Mouse (Mus musculus) stomach, embryonic 14.5 days (tissue): ENCODE results near the gene Cwc27. TPM values are rescaled to one million over a fixed set of nuclear protein-coding genes. Genes with fewer than 3 reads are reported as not detected.

ENCODE experiments used
- ATAC-seq: fragments of 200-750 bp; cut with Nextera tagmentation; 2 replicates; pipeline ENCODE4 v1.8.0; 2017; ENCODE audit warnings: low read depth, moderate TSS enrichment; ENCODE audit not compliant: insufficient number of reproducible peaks, insufficient read depth, low FRiP score
- H3K27ac ChIP-seq: fragments of 300-500 bp; sonication (generic); 2 replicates; pipeline ENCODE4 v1.5.1; 2014; ENCODE audit warnings: mild to moderate bottlenecking, low read length, moderate library complexity, mixed read lengths
- H3K27me3 ChIP-seq: fragments of 300-500 bp; sonication (generic); 2 replicates; pipeline ENCODE4 v1.6.1; 2014; ENCODE audit warnings: low read length, control low read depth, mixed read lengths; ENCODE audit not compliant: control insufficient read depth, insufficient read depth
- H3K36me3 ChIP-seq: fragments of 300-500 bp; sonication (generic); 2 replicates; pipeline ENCODE4 v1.6.1; 2014; ENCODE audit warnings: mild to moderate bottlenecking, control low read depth, low read length, moderate library complexity, mixed read lengths; ENCODE audit not compliant: control insufficient read depth, insufficient read depth
- H3K4me1 ChIP-seq: fragments of 300-500 bp; sonication (generic); 2 replicates; pipeline ENCODE4 v1.6.1; 2014; ENCODE audit warnings: low read length, control low read depth, mixed read lengths; ENCODE audit not compliant: control insufficient read depth, insufficient read depth
- H3K4me2 ChIP-seq: fragments of 300-500 bp; sonication (generic); replicated peaks from 2 replicates; pipeline ENCODE4 v1.6.1; 2014; ENCODE audit warnings: low read depth, low read length, control low read depth
- H3K4me3 ChIP-seq: fragments of 300-500 bp; sonication (generic); 2 replicates; pipeline ENCODE4 v1.5.1; 2014; ENCODE audit warnings: low read depth, low read length, control low read depth
- H3K9ac ChIP-seq: fragments of 300-500 bp; sonication (generic); replicated peaks from 2 replicates; pipeline ENCODE4 v1.6.1; 2014; ENCODE audit warnings: low read depth, mild to moderate bottlenecking, control low read depth, low read length, moderate library complexity, mixed read lengths
- H3K9me3 ChIP-seq: fragments of 300-500 bp; sonication (generic); 2 replicates; pipeline ENCODE4 v1.6.1; 2016; ENCODE audit warnings: low read depth, low read length, control low read depth; ENCODE audit not compliant: control insufficient read depth
- WGBS: fragments of 180-500 bp; shearing (Covaris S2); extraction: QIAGEN DNeasy Blood & Tissue Kit; methylation state at CpG from one replicate; pipeline ENCODE4 v1.1.7; 2014; 5-methylcytosine and 5-hydroxymethylcytosine counted together
- polyA plus RNA-seq: library from polyadenylated mRNA; unstranded; fragments of >200 nt; fragmentation: Nextera tagmentation; extraction: Ambion mirVana; gene quantifications from 2 replicates; pipeline ENCODE4 v1.2.1, GENCODE M21; 2014

Gene Cwc27
- polyA plus RNA-seq, 1 experiment from 2014 or later: 36.4 TPM

- no peak for ATAC-seq
- no peaks in the 10 kb centered on the region for H3K9me3 ChIP-seq
- H3K4me3 ChIP-seq: no peak overlapping the region
- no peak overlapping the region for H3K4me2 ChIP-seq
- H3K4me1 ChIP-seq: no peaks in the 10 kb centered on the region
- 81% methylated on average over 2 of the region's 2 CpGs for WGBS
- H3K27ac ChIP-seq: no peak overlapping the region
- no peaks in the 10 kb centered on the region for H3K36me3 ChIP-seq
- H3K9ac ChIP-seq: no peak overlapping the region
- H3K27me3 ChIP-seq: no peaks in the 10 kb centered on the region
Observed at GRCm38 (mm10) chr13:104651763-104652162, 165.2 kb downstream of the Cwc27 start.

GRCm38 (mm10) chr13:104650654-104651053 lies 166.3 kb downstream of the Cwc27 start:
- no peaks in the 10 kb centered on the region for H3K9me3 ChIP-seq
- no peaks in the 10 kb centered on the region for H3K27me3 ChIP-seq
- no peak overlapping the region for H3K4me2 ChIP-seq
- H3K36me3 ChIP-seq: no peaks in the 10 kb centered on the region
- no peak overlapping the region for H3K9ac ChIP-seq
- H3K4me3 ChIP-seq: no peak overlapping the region
- ATAC-seq: no peak
- H3K4me1 ChIP-seq: no peaks in the 10 kb centered on the region
- no peak overlapping the region for H3K27ac ChIP-seq
- 77% methylated on average over 2 of the region's 2 CpGs for whole genome bisulfite sequencing

GRCm38 (mm10) chr13:104650145-104650544 lies 166.8 kb downstream of the Cwc27 start:
- no peak for ATAC-seq
- H3K27ac ChIP-seq: no peak overlapping the region
- no peak overlapping the region for H3K9ac ChIP-seq
- no peaks in the 10 kb centered on the region for H3K27me3 ChIP-seq
- 77% methylated on average over 5 of the region's 5 CpGs for WGBS
- no peak overlapping the region for H3K4me2 ChIP-seq
- H3K4me1 ChIP-seq: no peaks in the 10 kb centered on the region
- H3K9me3 ChIP-seq: no peaks in the 10 kb centered on the region
- no peaks in the 10 kb centered on the region for H3K36me3 ChIP-seq
- H3K4me3 ChIP-seq: no peak overlapping the region

GRCm38 (mm10) chr13:104645778-104646425 lies 171.0 kb downstream of the Cwc27 start:
- no peak for ATAC-seq
- Histone ChIP-seq H3K4me2 (no peak overlapping the region), H3K27ac (no peak overlapping the region), H3K4me3 (no peak overlapping the region), H3K36me3 (no peaks in the 10 kb centered on the region), H3K9me3 (no peaks in the 10 kb centered on the region), H3K27me3 (no peaks in the 10 kb centered on the region), H3K4me1 (no peaks in the 10 kb centered on the region), H3K9ac (no peak overlapping the region)
- 86% methylated on average over 6 of the region's 6 CpGs for WGBS

- H3K9ac ChIP-seq: no peak overlapping the region
- no peaks in the 10 kb centered on the region for H3K4me1 ChIP-seq
- H3K4me3 ChIP-seq: no peak overlapping the region
- no peaks in the 10 kb centered on the region for H3K9me3 ChIP-seq
- 86% methylated on average over 1 of the region's 1 CpGs for WGBS
- no peak overlapping the region for H3K27ac ChIP-seq
- H3K27me3 ChIP-seq: no peaks in the 10 kb centered on the region
- H3K36me3 ChIP-seq: no peaks in the 10 kb centered on the region
- no peak overlapping the region for H3K4me2 ChIP-seq
- ATAC-seq: no peak
Observed at GRCm38 (mm10) chr13:104644185-104644584, 172.8 kb downstream of the Cwc27 start.

- H3K4me2 ChIP-seq: no peak overlapping the region
- no peaks in the 10 kb centered on the region for H3K9me3 ChIP-seq
- no peaks in the 10 kb centered on the region for H3K36me3 ChIP-seq
- H3K4me1 ChIP-seq: no peaks in the 10 kb centered on the region
- H3K9ac ChIP-seq: no peak overlapping the region
- 58% methylated on average over 5 of the region's 5 CpGs for WGBS
- H3K4me3 ChIP-seq: no peak overlapping the region
- no peaks in the 10 kb centered on the region for H3K27me3 ChIP-seq
- no peak for ATAC-seq
- H3K27ac ChIP-seq: peak overlapping the region; percentile 23; the same call in 1 of the 2 replicates
Observed at GRCm38 (mm10) chr13:104640694-104641454, 176.1 kb downstream of the Cwc27 start.

GRCm38 (mm10) chr13:104638988-104639387 lies 178.0 kb downstream of the Cwc27 start:
- no peaks in the 10 kb centered on the region for H3K36me3 ChIP-seq
- WGBS: 86% methylated on average over 3 of the region's 3 CpGs
- no peak overlapping the region for H3K9ac ChIP-seq
- no peaks in the 10 kb centered on the region for H3K27me3 ChIP-seq
- ATAC-seq: no peak
- no peaks in the 10 kb centered on the region for H3K9me3 ChIP-seq
- no peak overlapping the region for H3K27ac ChIP-seq
- no peak overlapping the region for H3K4me2 ChIP-seq
- H3K4me3 ChIP-seq: no peak overlapping the region
- H3K4me1 ChIP-seq: peaks cover 5% of the 10 kb centered on the region; the same call in 1 of the 2 replicates

GRCm38 (mm10) chr13:104635965-104636462 lies 180.9 kb downstream of the Cwc27 start:
- Histone ChIP-seq H3K27ac (no peak overlapping the region), H3K4me3 (no peak overlapping the region), H3K4me2 (no peak overlapping the region), H3K4me1 (peaks cover 23% of the 10 kb centered on the region), H3K9me3 (no peaks in the 10 kb centered on the region), H3K27me3 (no peaks in the 10 kb centered on the region), H3K9ac (no peak overlapping the region), H3K36me3 (no peaks in the 10 kb centered on the region)
- 0 out of 2 replicates have a peak, but pooled peaks have one; percentile 29 for ATAC-seq
- WGBS: 69% methylated on average over 6 of the region's 6 CpGs
